Mouse (Mus musculus): ENCODE measurements around the gene Grik5. TPM values are rescaled to one million over a fixed set of nuclear protein-coding genes. Genes with fewer than 3 reads are reported as not detected.

The Grik5 gene
- total RNA-seq (2021): 10 to 100 TPM; 14.6 to 17.1 TPM
- long read RNA-seq, experiment 1, partial matches to known transcripts: 5 of 13 reads
- long read RNA-seq, experiment 1, other reads (novel, unspliced or antisense): 4 of 13 reads
- long read RNA-seq, experiment 2, partial matches to known transcripts: 6 of 17 reads
- long read RNA-seq, experiment 2, other reads (novel, unspliced or antisense): 9 of 17 reads

DNA sequence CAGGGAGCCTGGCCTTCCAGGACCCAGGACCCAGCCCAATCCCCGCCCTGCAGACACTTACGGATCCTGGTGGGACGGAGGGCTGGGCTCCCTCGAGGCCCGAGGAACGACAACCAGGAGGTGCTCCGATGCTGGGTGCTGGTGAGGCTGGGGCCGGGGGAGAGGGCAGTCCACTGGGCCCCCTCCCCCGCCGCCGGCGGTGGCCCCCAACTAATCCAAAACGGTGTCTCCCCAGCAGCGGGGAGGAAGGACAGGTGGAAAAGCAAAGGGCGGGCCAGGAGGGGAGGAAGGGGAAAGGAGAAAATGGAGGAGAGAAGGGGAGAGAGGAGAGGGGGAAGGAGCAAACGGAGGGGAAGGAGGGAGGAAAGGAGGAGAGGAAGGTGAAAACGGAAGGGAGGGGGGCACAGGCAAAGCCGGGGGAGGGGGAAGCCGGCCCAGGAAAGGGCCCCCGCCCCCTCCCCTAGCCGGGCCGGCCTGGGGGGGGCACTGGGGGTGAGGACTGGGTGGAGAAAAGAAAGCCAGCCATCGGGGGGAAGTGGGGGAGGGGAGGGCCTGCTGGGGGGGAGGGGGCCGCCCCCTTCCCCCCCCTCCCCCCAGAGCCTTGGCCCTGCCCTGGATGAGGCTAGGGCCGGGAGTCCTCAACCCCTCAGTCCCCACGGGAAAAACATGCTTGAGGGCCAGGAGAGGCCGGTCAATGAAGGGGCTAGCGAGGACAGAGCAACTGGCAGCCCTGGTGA, at the start of gene Grik5, which contains the start of gene Zfp574:
Gene Grik5, minus strand, starts transcription at position 368 of the 737 bp plus-strand sequence.
Gene Zfp574, plus strand, starts transcription at position 589 of the 737 bp plus-strand sequence.
- DNase-seq (ENCODE audit: low spot score in 2 of 2): no peak

DNA sequence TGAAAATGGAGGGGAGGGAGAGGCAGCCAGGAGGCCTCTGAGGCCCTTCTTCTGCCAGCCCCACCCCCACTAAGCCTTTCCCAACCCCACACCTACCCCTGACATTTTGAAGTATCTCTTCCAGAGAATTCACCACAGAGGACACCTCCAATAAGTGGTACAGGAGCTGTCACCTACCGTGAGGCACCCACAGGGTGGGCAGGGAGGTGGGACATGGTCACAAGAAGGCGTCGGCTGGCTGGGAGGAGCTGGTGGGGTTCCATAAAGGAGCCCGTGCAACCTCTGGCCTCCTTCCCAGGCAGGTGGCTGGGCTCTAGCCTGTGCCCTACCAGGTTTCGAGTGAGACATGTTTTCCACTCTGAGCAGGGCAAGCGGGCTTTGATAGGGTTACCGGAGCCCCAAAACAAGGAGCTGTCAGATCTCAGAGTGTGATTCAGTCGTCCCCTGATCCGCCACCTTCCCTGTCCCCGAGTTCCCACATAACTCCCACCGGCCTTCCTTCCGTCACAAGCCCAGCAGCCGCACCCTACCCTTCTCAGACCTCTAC, 49.2 kb upstream of the Grik5 start:
- no peak for DNase-seq (ENCODE audit: low spot score in 2 of 2)

DNA sequence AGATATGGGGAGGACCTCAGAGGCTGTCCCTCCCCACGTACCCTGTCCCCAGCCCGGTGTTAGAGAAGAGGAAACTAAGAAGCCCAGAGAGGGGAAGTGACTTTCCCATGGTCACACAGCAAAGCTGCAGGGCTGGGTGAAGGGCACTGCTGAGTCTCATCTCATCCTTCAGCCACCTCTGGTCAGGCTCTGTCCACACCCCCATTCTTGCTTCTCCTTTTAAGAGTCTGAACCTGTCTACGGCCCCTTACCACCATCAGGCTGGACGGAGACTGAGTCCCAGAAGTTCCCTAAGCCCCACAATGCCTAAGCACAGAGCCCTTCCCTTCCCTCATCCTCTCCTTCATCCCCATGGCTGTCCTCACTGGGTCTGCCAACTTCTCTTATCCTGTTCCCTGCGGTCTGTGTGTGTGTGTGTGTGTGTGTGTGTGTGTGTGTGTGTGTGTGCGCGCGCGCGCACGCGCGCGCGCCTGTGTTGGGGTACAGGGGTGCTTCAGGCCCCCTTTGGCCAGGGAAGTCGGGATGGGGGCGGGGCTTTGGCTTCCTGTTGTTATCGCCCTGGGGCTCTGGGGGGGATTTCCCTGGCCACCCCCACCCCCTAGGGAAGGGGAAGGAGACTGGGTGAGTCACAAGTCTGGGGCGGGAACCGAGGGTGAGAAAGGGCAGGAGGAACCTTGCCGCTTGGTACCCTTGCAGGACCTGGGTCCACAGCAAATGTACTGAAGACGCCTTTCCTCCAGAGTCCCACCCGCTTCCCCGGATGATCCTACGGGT, 48.1 kb upstream of the Grik5 start:
- DNase-seq (ENCODE audit: low spot score in 2 of 2): no peak

DNA sequence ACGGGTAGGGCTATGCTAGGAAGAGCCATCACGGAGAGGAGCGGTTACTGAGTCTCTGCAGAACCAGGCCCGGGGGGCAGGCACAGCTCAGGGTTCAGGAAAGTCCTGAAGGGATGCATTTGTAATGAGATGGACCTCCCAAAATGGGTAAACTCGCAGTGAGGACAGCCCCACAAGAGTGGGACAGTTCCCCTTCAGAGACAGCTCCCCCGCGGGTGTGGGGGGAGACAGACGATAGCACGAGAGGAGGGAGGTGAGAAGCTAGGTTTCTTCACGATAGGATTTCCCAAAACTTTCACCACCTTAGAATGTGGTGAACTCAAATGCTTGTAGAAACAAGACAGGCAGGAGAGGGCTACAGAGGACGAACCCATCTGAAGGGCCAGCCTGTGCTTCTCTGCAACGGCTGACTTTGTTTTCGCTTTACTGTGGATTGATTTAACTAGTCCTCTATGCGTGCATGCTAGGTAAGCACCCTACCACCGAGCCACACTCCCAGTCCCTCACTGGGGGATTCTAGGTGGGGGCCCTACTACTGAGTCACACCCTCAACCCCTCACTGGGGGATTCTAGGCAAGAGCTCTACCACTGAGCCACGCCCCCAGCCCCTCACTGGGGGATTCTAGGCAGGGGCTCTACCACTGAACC, 40.9 kb upstream of the Grik5 start:
- DNase-seq (ENCODE audit: low spot score in 2 of 2): no peak

DNA sequence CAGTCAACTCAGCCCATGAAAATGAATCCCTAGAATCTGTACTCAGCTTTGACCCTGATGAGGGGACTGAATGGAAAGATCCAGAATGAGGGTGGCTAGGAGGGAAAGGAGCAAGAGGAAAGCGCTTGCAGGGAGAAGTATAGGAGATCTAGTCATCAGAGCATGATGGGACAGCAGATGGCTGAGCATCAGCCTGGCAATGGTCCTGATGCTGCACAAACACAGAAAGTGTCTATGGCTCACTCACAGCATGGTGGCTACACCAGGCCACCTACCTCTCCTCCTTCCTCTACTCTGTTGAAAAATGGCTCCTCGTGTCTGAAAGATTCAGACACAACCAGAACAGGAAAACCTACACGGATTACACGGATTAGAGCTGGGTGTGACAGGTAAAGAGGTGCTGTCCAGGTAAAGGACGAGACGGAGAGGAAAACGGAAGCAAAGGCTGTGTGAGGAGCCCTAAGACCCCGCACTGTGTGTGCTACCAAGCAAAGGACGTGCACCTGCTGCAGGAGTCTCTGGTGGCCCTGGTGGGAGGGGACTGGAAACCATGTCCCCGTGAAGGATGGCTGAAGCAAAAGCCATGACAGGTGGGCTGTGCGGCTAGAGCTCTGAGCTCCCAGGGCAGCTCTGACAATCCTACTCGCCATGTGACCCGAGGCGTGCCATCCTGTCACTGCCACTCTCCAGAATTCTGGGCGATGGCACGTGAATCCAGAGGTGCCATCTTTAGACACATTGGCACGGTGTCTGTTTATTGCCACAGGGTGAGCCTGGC, 40.2 kb upstream of the Grik5 start:
- DNase-seq (ENCODE audit: low spot score in 2 of 2): no peak

DNA sequence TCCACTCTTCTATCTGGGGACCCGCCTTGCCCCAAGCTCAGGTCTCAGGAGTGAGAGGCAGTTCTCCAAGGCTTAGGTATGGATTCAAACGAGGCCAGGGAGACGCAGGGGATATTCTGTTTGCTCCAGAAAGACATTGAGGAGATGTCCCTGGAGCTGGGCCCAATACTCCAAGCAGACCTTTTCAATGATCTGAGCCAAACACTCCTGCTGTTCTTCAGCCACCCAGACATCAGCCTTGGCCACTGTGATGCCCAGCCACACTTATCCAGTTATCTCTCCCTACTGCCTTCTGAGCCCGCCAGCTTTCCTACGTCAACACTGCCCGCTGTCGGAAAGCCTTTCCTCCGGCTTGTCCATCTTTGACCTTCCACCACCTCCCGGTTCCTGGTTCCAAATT, 38.2 kb upstream of the Grik5 start:
- DNase-seq (ENCODE audit: low spot score in 2 of 2): no peak

DNA sequence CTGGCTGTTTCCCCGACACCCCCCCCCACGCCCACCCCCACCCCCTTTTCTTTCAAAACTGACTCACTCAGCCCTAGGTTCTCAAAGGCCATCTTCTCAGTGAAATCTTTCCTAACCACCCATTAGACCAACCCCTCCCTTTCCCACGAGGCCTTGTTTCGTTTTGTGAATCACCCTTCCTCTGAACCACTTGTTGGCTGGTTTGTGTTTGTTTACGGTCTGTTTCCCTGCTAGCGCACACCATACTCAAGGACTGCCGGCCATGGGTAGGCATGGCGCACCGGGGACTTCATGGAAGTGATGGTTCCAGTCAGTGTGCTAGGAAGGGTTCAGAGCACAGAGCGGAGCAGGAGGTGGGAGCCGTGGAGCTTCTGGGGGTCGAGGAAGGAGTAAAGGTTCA, 37.2 kb upstream of the Grik5 start:
- DNase-seq (ENCODE audit: low spot score in 2 of 2): no peak

DNA sequence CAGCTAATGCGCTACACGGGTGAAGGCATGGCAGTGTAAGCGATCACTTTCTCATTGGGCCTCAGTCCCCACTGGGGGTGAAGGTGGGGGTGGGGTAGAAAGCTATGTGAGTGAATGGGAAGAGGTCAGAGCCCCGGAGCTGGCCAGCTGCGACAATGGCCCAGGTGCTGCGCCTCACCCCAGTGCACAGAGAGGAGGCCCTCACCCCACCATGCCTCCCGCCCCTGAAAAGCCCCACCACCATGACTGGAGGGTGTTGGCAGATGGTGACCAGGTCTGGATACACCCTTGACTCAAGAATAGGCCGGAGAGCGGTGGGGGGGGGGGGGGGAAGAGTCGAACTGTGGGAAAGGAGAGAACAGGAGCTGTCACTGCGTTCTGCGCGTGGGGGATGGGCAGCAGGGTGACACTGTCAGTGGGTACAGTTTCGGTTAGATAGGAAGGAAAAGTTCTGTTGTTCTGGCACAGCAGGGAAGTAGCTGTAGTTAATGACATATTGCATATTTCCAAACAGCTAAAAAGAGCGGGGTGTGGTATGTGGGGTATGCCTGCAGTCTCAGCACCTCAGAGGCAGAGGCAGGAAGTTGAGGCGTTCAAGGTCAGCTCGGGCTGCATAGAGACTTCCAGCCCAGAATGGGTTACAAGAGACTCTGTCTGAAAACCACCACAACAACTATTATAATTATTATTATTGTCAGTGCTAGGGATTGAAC, 34.8 kb upstream of the Grik5 start:
- no peak for DNase-seq (ENCODE audit: low spot score in 2 of 2)

DNA sequence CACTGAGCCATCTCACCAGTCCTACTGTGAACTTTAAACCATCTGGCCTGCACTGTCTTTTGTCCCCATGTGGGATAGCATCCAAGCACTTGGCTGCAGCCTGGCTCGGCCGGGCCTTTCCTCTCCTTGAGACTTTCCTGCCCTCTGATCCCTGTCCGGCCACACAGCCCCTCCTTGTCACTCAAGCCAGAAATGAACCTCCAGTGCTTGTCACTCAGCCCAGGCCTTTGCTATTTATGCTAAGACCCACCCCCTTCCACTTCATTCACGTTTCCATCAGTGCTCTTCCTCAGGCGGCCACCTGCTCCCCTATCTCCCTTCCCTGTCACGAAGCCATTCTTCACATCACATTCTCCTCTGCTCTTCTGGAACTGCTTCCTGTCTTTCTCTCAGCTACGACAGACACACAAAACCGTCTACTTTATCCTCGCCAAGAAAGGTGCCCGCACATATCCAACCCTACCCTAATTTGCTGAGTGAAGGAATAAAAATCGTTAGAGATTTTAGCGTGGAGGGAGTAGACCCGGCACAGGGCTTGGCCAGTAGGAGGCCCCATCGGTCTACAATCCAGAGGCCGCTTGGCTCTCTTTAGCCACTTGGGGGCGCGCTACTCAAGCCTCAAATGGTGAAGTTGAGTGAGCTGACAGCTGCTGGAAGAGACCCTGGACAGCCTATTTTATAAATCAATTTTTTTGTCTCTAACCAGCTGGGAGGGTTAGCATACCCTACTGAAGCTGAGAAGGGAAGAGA, 33.4 kb upstream of the Grik5 start:
- DNase-seq (ENCODE audit: low spot score in 2 of 2): peak in 1 of 2 experiments; percentile 75

DNA sequence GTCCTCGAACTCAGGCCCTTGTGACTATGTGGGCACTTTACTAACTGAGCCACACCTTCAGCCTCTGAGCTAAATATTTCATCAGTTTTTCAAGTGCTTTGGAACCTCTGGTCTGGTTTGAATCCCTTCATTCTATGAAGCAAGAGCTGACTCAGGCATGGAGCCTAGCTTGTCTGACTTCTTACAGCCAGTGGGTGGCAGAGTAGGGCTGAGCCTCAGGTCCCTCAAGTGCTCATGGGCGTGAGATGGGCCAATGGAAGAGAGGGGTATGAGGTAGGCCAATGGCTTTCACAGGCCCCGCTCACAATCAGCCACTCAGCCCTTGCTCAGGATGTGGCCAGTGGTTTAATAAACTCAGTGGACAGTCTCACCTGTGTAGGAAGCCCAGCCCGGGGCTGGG, 27.4 kb upstream of the Grik5 start:
- no peak for DNase-seq (ENCODE audit: low spot score in 2 of 2)

DNA sequence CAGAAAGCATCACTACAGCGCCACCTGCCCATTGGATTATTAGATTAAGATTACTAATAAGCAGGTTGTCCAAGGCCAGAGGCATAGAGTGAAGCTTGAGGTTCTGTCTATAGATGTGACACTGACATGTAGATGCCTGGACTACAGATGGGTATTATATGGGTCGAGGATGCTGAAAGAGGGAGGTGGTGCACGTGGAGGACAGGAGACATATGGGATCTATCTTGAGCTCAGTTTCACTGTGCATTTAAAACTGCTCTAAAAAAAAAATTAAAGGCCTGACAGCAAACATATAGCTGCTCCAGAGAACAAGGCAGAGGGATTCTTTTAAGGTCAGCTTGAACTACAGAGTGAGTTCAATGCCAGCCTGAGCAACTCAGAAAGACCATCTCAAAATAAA, 26.0 kb upstream of the Grik5 start:
- DNase-seq (ENCODE audit: low spot score in 2 of 2): no peak

DNA sequence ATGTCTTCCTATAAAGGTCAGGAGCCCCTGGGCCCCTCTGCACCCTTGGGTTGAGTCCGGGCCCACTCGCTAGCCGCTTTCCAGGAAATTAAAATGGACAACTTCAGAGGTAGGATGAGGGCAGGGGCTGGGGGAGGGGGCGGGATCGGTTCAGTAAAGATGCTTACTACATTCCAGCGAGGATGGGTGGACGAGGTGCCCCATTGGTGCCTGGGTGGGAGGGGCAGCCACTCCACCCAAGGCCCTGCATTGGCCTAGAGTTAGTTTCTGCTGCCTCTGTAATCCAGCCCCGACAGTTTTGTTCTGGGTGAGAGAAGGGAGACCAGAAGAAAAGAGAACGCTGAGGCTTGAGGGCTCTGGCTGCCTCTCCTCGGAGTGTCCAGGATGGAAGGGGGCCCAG, 17.7 kb upstream of the Grik5 start:
- no peak for DNase-seq (ENCODE audit: low spot score in 2 of 2)

DNA sequence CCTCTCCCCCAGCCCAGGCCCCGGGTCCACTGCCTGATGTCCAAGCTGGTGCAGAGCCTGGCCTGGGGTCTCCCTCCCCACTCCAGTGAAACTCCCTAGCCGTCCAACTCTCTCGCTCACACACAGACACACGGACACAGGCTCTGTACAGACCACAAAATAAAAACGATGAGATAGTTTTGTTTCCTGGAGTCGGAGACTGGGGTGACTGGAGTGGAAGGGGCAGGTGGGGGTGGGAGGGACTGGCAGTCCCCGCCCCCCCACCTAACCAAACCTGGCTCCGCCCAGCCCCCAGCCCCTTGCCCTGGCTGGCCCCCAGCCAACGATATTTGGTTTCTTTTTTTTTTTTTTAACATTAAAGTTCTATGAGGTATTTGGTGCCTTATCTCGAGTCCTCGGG, 16.8 kb upstream of the Grik5 start:
- DNase-seq (ENCODE audit: low spot score in 2 of 2): no peak

DNA sequence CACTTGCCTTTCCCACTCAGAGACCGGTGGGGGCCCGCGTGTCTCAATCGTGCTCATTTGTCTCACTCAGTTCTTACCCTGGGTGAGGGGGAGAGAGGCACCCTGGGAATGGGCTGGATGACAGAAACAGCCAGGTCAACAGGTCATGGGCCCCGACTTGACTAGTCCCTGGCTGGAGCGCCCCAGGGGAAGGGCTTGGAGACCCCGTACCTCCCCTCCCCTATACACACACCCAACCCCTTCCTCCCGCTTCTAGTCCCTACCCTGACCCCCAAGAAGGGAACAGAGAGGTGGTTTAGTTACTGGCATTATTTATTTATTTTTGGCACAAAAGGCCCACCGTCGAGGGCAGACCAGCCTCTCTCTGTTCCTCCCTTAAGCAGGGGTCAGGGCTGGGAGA, 16.4 kb upstream of the Grik5 start:
- no peak for DNase-seq (ENCODE audit: low spot score in 2 of 2)

DNA sequence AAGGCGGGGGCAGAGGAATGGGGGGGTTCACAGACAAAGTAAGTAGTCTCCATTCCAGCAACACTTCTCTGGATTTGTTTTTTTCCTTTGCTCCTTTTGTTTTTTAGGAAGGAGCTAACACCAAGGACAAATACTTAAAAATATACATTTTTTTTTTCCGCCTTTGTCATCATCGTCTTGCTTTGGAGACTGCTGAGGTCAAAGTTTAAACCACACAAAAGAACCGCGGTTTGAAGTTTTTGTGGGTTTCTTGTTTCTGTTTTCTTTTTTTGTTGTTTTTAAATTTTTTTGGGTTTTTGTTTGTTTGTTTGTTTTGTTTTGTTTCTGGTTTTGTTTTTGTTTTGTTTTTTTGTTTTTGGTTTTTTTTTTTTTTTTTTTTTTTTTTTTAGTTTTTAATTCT, 15.8 kb upstream of the Grik5 start:
- DNase-seq (ENCODE audit: low spot score in 2 of 2): no peak

DNA sequence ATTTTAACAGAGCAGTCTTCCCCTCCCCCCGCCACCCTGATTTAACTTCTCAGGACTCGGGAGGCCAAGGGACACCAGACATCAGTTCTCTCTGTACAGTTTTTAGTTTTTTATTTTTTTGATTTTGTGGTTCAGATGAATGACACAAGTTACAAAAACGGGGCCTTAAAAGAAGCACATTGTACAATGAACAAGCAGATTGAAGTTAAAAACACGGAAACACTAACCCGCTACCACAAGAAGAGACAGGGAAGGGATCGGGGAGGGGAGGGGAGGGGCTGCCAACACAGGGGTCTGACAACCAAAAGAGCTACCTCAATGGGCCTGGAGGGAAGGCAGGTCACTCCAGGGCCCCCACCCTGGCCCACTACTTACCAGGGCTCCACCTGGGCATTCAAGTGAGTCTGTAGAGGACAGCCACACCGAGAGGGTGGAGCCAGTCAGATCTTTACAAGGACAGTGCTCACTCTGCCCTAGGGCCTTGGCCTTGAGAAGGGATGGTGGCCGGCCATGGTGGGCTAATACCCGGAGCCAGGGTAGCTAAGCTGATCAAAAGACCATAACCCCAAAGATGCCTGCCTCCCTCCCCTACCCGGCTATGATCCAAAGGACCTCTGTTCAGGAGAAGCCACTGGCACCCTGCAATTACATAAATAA, 15.2 kb upstream of the Grik5 start:
- DNase-seq (ENCODE audit: low spot score in 2 of 2): no peak

DNA sequence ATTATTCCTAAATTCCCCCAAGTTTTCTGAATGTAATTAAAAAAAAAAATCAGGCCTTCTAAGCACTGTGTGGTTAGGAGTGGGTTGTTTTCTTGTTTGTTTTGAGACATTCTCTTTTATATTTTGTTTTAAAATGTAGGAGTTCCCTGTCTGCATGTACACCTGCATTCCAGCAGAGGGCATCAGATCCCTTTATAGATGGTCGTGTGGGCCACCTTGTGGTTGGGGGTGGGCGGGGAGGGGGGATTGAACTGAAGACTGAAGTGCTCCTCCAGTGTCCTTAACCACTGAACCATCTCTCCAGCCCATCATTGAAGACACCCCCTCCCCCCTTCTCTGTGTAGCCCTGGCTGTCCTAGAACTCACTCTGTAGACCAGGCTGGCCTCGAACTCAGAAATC, 14.5 kb upstream of the Grik5 start:
- no peak for DNase-seq (ENCODE audit: low spot score in 2 of 2)

DNA sequence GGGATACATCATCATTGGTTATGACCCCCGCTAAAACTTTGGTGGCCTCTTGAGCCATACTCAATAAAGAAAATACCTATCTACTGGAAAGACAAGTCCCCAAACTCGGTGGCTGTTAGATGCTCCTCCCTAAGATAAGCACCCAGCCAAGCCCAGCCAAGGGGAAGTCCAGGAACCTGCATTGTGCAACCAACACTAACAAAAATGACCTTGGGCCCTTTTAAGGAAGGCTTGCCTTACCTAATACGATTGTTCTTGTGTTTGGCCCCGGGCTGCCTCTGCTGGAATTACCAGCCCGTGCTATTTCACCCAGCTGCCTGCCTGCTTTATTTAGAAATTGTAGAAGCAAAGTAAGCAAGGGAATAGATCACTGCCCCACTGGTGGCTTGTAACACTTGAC, 12.5 kb upstream of the Grik5 start:
- DNase-seq (ENCODE audit: low spot score in 2 of 2): no peak

DNA sequence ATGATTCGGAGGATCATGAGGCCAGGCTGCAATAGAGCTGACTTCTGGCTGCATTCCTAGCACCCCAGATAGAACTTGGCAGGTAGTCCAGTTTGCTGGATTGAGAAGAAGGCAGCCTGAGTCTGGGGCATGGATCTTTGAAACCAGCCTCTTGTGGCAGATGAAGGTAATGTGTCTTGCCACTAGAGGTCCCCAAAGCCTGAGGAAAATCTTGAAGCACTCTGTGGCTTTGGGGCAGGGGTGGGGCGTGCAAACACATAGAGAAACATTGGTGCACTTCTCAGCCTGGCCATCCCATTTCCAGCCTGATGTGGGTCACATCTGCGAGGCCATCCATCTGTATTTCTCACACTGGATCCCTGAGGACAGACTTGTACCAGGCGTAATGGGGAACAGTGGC, 10.4 kb upstream of the Grik5 start:
- DNase-seq (ENCODE audit: low spot score in 2 of 2): no peak

Measured in gastrocnemius, postnatal 4 days (tissue).